Mouse (Mus musculus): ENCODE data around the gene Slc7a6.

The Slc7a6 gene

DNA sequence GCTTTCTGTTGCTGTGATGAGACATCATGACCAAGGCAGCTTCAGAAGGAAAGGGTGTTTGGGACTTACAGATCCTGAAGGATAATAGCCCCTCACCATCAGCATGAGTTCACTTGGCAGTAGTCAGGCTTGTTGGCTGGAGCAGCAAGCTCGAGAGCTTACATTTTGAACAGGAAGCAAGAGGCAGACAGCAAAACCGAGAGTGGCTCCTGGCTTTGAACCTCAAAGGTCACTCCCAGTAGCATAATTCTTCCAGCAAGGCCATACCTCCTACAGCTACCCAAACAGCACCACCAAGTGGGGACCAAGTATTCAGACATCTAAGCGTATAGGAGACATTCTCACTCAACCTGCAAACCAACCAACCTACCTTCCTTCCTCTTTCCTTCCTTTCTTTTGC is 64.1 kb downstream of the Slc7a6 start:
- in situ Hi-C loops (cut with MboI; ENCODE audit: unreplicated experiment in 2 of 2) = no loop called here

DNA sequence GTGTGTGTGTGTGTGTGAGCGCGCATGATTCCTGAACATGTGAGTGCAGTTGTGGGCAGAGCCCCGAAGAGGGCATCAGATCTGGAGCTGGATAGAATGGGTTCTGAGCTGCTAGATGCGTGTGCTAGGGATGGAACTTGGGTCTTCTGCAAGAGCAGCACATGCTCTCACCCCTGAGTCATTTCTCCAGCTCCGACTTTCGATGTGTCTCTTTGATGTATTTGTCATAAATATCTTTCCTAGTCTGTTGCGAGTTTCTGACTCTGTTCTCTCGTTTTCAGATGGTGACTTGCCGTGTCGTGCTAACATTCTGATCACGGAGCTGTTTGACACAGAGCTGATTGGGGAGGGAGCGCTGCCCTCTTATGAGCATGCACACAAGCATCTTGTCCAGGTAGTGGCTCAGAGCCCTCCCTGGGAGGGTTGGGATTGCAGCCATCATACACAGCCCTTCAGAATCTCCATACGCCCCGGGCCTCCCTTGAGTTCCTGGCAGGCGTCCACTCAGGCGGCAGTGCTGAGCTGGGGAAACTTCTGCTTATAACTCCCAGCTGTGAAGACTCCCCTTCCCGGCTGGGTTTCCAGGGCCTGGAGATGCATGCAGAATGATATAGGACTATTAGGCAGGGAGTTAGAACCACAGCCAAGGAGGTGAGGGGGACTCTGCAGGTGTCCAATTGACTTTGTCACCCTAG is 66.1 kb downstream of the Slc7a6 start:
- in situ Hi-C loops (cut with MboI; ENCODE audit: unreplicated experiment in 2 of 2) = no loop called here

DNA sequence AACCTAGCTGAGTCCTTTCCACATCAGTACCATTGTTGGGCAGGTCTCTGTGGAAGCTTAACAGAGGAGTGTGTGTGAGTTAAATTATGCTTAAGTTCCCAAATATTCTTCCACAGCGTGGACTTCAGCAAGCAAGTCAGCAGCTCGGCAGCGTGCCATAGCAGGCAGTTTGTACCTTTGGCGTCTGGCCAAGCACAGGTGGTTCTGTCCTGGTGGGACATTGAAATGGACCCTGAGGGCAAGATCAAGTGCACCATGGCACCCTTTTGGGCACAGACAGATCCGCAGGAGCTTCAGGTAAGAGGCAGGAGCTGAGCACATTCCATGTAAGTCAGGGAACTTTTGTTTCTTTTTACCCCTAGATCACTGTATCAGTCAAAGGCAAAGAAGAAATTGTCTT is 68.4 kb downstream of the Slc7a6 start:
- in situ Hi-C loops (cut with MboI; ENCODE audit: unreplicated experiment in 2 of 2) = no loop called here
